Mouse (Mus musculus) hindbrain, embryonic 10.5 days (tissue): ENCODE results near the gene Slc3a2. TPM values are rescaled to one million over a fixed set of nuclear protein-coding genes. Genes with fewer than 3 reads are reported as not detected.

ENCODE experiments used
- DNase-seq: peaks from one replicate; pipeline ENCODE4 v3.0.0-alpha.2; 2017; ENCODE audit warnings: low spot score
- H3K27ac ChIP-seq: fragments of 300-500 bp; sonication (generic); 2 replicates; pipeline ENCODE4 v1.5.1; 2016; ENCODE audit warnings: mild to moderate bottlenecking, moderate library complexity
- H3K27me3 ChIP-seq: fragments of 300-500 bp; sonication (generic); 2 replicates; pipeline ENCODE4 v1.6.1; 2016; ENCODE audit warnings: mild to moderate bottlenecking; ENCODE audit not compliant: poor library complexity, insufficient read depth, severe bottlenecking
- H3K36me3 ChIP-seq: fragments of 300-500 bp; sonication (generic); 2 replicates; pipeline ENCODE4 v1.6.1; 2016; ENCODE audit warnings: mild to moderate bottlenecking, moderate library complexity
- H3K4me1 ChIP-seq: fragments of 300-500 bp; sonication (generic); replicated peaks from 2 replicates; pipeline ENCODE4 v1.6.1; 2016; ENCODE audit warnings: mild to moderate bottlenecking
- H3K4me3 ChIP-seq: fragments of 300-500 bp; sonication (generic); 2 replicates; pipeline ENCODE4 v1.5.1; 2016; ENCODE audit warnings: mild to moderate bottlenecking, moderate library complexity
- H3K9me3 ChIP-seq: fragments of 300-500 bp; sonication (generic); 2 replicates; pipeline ENCODE4 v1.6.1; 2016; ENCODE audit warnings: mild to moderate bottlenecking, moderate library complexity
- WGBS: fragments of 180-500 bp; shearing (Covaris S2); methylation state at CpG from one replicate; pipeline ENCODE4 v1.1.7; 2016; 5-methylcytosine and 5-hydroxymethylcytosine counted together
- polyA plus RNA-seq: library from polyadenylated mRNA; unstranded; fragments of >200 nt; fragmentation: Nextera tagmentation; extraction: Ambion mirVana; gene quantifications from 2 replicates; pipeline ENCODE4 v1.2.1, GENCODE M21; 2016

The Slc3a2 gene
- polyA plus RNA-seq = 128 and 146 TPM in 2 replicates

- under 1% methylated on average over 50 of the region's 50 CpGs for WGBS
- Histone ChIP-seq H3K4me3 (peak within 1 kb of the TSS; percentile 72), H3K9me3 (no peaks in the 10 kb centered on the region), H3K36me3 (peaks cover 32% of the 10 kb centered on the region), H3K27me3 (no peaks in the 10 kb centered on the region), H3K27ac (peak within 1 kb of the TSS; percentile 93), H3K4me1 (peaks cover 26% of the 10 kb centered on the region)
- DNase-seq = peak; percentile 97
Observed at GRCm38 (mm10) chr19:8722907-8723573, at the start of gene Slc3a2. Gene Slc3a2 (minus strand): TSS chr19:8723369.

GRCm38 (mm10) chr19:8770567-8771270 is 47.5 kb upstream of the Slc3a2 start, which contains the start of gene Tmem223:
Gene Tmem223 (plus strand): TSS chr19:8770996.
- Histone ChIP-seq H3K27ac (peak within 1 kb of the TSS; percentile 98), H3K4me3 (peak within 1 kb of the TSS; percentile 92), H3K27me3 (no peaks in the 10 kb centered on the region), H3K9me3 (peaks cover 1% of the 10 kb centered on the region; the same call in 1 of the 2 replicates), H3K4me1 (peaks cover 41% of the 10 kb centered on the region), H3K36me3 (peaks cover 78% of the 10 kb centered on the region)
- 21% methylated on average over 29 of the region's 29 CpGs for WGBS
- peak; percentile 83 for DNase-seq

DNA sequence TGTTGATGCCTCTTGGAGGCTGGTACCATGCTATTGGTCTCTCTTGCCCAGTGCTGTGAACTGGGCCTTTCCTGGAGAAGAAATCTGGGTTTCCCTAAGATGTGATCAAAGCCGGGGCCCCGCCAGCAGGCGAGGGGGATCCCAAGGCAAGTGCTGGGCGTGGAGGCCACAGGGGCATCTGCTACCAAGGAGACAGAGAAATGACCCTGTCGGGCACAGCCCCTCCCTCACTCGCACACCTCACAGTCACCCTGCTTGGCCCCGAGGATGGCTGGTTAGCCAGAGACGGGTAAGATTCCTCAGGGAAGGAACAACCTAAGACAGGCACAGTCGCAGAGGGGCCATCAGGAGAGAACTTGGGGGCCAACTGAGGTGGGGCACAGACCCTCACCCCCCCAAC is 42.4 kb upstream of the Slc3a2 start:
- WGBS = 96% methylated on average over 9 of the region's 9 CpGs
- no peaks in the 10 kb centered on the region for H3K27me3 ChIP-seq
- peaks cover 11% of the 10 kb centered on the region for H3K9me3 ChIP-seq
- no peak for DNase-seq
- peaks cover 92% of the 10 kb centered on the region for H3K36me3 ChIP-seq
- H3K4me1 ChIP-seq = peaks cover 5% of the 10 kb centered on the region
- no peak overlapping the region for H3K4me3 ChIP-seq
- H3K27ac ChIP-seq = no peak overlapping the region

DNA sequence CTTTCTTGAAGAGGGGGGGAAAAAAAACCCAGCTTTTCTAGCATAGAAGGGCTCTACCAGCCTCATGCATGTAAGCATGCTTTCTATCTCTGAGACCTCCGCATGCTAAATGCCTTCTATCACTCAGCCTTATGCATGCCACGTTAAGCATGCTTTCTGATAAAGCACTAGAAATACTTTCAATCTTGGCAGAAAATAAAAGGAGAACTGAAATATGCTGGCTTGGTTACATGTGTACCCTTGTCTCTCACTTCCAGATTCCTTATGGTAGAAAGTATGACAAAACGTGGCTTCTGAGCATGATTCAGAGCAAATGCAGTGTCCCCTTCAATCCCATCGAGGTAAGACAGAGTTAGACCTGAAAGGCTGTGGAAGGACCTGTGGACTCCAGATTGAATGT is 40.1 kb upstream of the Slc3a2 start:
- H3K27ac ChIP-seq = no peak overlapping the region
- peaks cover 7% of the 10 kb centered on the region for H3K4me1 ChIP-seq
- no peak overlapping the region for H3K4me3 ChIP-seq
- peaks cover 69% of the 10 kb centered on the region for H3K36me3 ChIP-seq
- DNase-seq = no peak
- 92% methylated on average over 4 of the region's 4 CpGs for WGBS
- no peaks in the 10 kb centered on the region for H3K27me3 ChIP-seq
- peaks cover 11% of the 10 kb centered on the region for H3K9me3 ChIP-seq

DNA sequence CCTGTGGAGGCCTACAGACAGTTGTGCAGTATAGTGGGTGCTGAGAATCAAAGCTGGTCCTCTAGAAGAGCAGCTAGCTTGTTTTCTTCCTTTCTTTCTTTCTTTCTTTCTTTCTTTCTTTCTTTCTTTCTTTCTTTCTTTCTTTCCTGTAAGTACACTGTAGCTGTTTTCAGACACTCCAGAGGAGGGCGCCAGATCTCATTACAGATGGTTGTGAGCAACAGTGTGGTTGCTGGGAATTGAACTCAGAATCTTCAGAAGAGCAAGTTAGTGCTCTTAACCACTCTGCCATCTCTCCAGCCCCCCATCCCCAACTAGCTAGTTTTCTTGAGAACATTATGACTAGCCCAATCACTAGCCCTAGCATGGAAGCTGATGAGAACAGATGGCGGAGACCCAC is 37.6 kb upstream of the Slc3a2 start:
- Histone ChIP-seq H3K27me3 (no peaks in the 10 kb centered on the region), H3K4me1 (peaks cover 30% of the 10 kb centered on the region), H3K36me3 (peaks cover 47% of the 10 kb centered on the region), H3K9me3 (peaks cover 10% of the 10 kb centered on the region), H3K4me3 (no peak overlapping the region), H3K27ac (no peak overlapping the region)
- DNase-seq = no peak
- WGBS = 87% methylated on average over 2 of the region's 2 CpGs

DNA sequence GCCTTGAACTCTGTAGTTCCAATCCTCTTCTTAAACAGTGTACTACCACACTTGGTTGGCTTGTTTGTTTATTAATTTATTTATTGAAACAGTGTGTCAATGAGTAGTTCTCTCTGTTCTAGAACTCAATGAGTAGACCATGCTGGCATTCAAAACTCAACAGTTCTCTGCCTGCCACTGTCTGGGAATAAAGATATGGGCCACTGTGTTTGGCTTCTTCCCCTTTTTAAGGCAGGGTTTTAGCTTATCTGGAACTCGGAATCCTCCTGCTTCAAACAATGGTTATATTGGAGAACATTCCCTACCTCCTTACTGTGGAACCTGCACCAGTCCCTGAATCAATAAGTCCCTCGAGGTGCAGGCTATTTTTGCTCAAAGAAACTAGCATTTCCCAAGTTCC is 35.7 kb upstream of the Slc3a2 start:
- 93% methylated on average over 2 of the region's 2 CpGs for WGBS
- H3K4me3 ChIP-seq = 0 out of 2 replicates have a peak overlapping the region, but pooled peaks have one; percentile 99
- H3K36me3 ChIP-seq = peaks cover 46% of the 10 kb centered on the region

GRCm38 (mm10) chr19:8757471-8757998 is 34.4 kb upstream of the Slc3a2 start:
- H3K27me3 ChIP-seq = no peaks in the 10 kb centered on the region
- H3K4me1 ChIP-seq = peaks cover 35% of the 10 kb centered on the region
- H3K27ac ChIP-seq = peak overlapping the region; percentile 96
- peaks cover 46% of the 10 kb centered on the region for H3K36me3 ChIP-seq
- WGBS = 11% methylated on average over 14 of the region's 14 CpGs
- peak overlapping the region; percentile 99 for H3K4me3 ChIP-seq
- H3K9me3 ChIP-seq = no peaks in the 10 kb centered on the region
- DNase-seq = no peak

More for the DNA sequence above, 35.7 kb upstream of the Slc3a2 start:
- H3K27me3 ChIP-seq = no peaks in the 10 kb centered on the region
- no peak for DNase-seq
- no peak overlapping the region for H3K27ac ChIP-seq
- H3K4me1 ChIP-seq = peaks cover 35% of the 10 kb centered on the region
- no peaks in the 10 kb centered on the region for H3K9me3 ChIP-seq

- WGBS = under 1% methylated on average over 75 of the region's 75 CpGs
- peak within 1 kb of the TSS; percentile 99 for H3K4me3 ChIP-seq
- H3K36me3 ChIP-seq = peaks cover 46% of the 10 kb centered on the region
- peak; percentile 93 for DNase-seq
- H3K9me3 ChIP-seq = no peaks in the 10 kb centered on the region
- H3K27me3 ChIP-seq = no peaks in the 10 kb centered on the region
- H3K27ac ChIP-seq = peak within 1 kb of the TSS; percentile 96
- peaks cover 35% of the 10 kb centered on the region for H3K4me1 ChIP-seq
Observed at GRCm38 (mm10) chr19:8756635-8757387, 33.6 kb upstream of the Slc3a2 start, which contains the start of gene Nxf1. Gene Nxf1 (plus strand): TSS chr19:8757073.

- no peak overlapping the region for H3K27ac ChIP-seq
- no peak for DNase-seq
- H3K4me1 ChIP-seq = peaks cover 35% of the 10 kb centered on the region
- H3K36me3 ChIP-seq = peaks cover 52% of the 10 kb centered on the region
- H3K9me3 ChIP-seq = no peaks in the 10 kb centered on the region
- H3K4me3 ChIP-seq = 0 out of 2 replicates have a peak overlapping the region, but pooled peaks have one; percentile 99
- 86% methylated on average over 3 of the region's 3 CpGs for WGBS
- H3K27me3 ChIP-seq = no peaks in the 10 kb centered on the region
Observed at GRCm38 (mm10) chr19:8755652-8756051, 32.5 kb upstream of the Slc3a2 start.

GRCm38 (mm10) chr19:8747368-8747767 is 24.2 kb upstream of the Slc3a2 start:
- DNase-seq = no peak
- H3K4me3 ChIP-seq = no peak overlapping the region
- H3K36me3 ChIP-seq = peaks cover 97% of the 10 kb centered on the region
- peaks cover 5% of the 10 kb centered on the region for H3K4me1 ChIP-seq
- WGBS = 64% methylated on average over 2 of the region's 2 CpGs
- H3K27me3 ChIP-seq = no peaks in the 10 kb centered on the region
- no peak overlapping the region for H3K27ac ChIP-seq
- no peaks in the 10 kb centered on the region for H3K9me3 ChIP-seq

- Histone ChIP-seq H3K4me1 (peaks cover 19% of the 10 kb centered on the region), H3K9me3 (no peaks in the 10 kb centered on the region), H3K4me3 (no peak overlapping the region), H3K27me3 (no peaks in the 10 kb centered on the region), H3K36me3 (peaks cover 83% of the 10 kb centered on the region), H3K27ac (no peak overlapping the region)
- 100% methylated on average over 1 of the region's 1 CpGs for WGBS
- DNase-seq = no peak
Observed at GRCm38 (mm10) chr19:8745382-8745781, 22.2 kb upstream of the Slc3a2 start.

- H3K4me1 ChIP-seq = peaks cover 20% of the 10 kb centered on the region
- peak overlapping the region; percentile 94 for H3K27ac ChIP-seq
- H3K9me3 ChIP-seq = no peaks in the 10 kb centered on the region
- H3K4me3 ChIP-seq = peak overlapping the region; percentile 88
- peaks cover 81% of the 10 kb centered on the region for H3K36me3 ChIP-seq
- H3K27me3 ChIP-seq = no peaks in the 10 kb centered on the region
- WGBS = 22% methylated on average over 14 of the region's 14 CpGs
- no peak for DNase-seq
Observed at GRCm38 (mm10) chr19:8742176-8742575, 19.0 kb upstream of the Slc3a2 start.
